Mouse (Mus musculus) cerebellum, postnatal 10 days (tissue): ENCODE measurements around the gene Krtap5-1.
"Not testable (repeated sequence)": the region's sequence is repeated elsewhere in the genome, so short reads cannot be mapped to it uniquely, and the experiment has no call there.

ENCODE experiments used
- DNase-seq, 2 experiments: peaks; one replicate each; pipeline ENCODE4 v3.0.0; 2021; ENCODE audit warnings: mixed read lengths in 2 of 2

Krtap5-1 gene

GRCm38 (mm10) chr7:142295418-142295817, 1.5 kb downstream of the Krtap5-1 start:
- DNase-seq = no peak

- peak; percentile 56 to 65 for DNase-seq
Measured at GRCm38 (mm10) chr7:142293851-142294250, 3.1 kb downstream of the Krtap5-1 start.

- not testable (repeated sequence) for DNase-seq
Measured at GRCm38 (mm10) chr7:142285910-142286612, 10.9 kb downstream of the Krtap5-1 start.

- DNase-seq = peak; percentile 65 to 66
Measured at GRCm38 (mm10) chr7:142285130-142285835, 11.6 kb downstream of the Krtap5-1 start.

- peak; percentile 98 to 99 for DNase-seq
Measured at GRCm38 (mm10) chr7:142284615-142285080, 12.3 kb downstream of the Krtap5-1 start.

GRCm38 (mm10) chr7:142284023-142284591, 12.8 kb downstream of the Krtap5-1 start:
- peak; percentile 72 to 76 for DNase-seq

- DNase-seq = not testable (repeated sequence)
Measured at GRCm38 (mm10) chr7:142282847-142283246, 14.1 kb downstream of the Krtap5-1 start.

- not testable (repeated sequence) for DNase-seq
Measured at GRCm38 (mm10) chr7:142279291-142279690, 17.6 kb downstream of the Krtap5-1 start.

GRCm38 (mm10) chr7:142278183-142278582, 18.7 kb downstream of the Krtap5-1 start:
- peak; percentile 88 to 89 for DNase-seq

GRCm38 (mm10) chr7:142274263-142274662, 22.7 kb downstream of the Krtap5-1 start, which contains the start of gene Gm4559:
Gene Gm4559, minus strand, starts transcription at chr7:142274363.
- not testable (repeated sequence) for DNase-seq

GRCm38 (mm10) chr7:142258254-142258653, 38.7 kb downstream of the Krtap5-1 start, which contains the start of gene Gm2431:
Gene Gm2431, minus strand, starts transcription at chr7:142258354.
- DNase-seq = not testable (repeated sequence)

GRCm38 (mm10) chr7:142255517-142255916, 41.4 kb downstream of the Krtap5-1 start:
- DNase-seq = peak; percentile 66 to 70

GRCm38 (mm10) chr7:142249824-142250223, 47.1 kb downstream of the Krtap5-1 start:
- DNase-seq = peak; percentile 76 to 80
